16 mouse cellular contexts compared by ENCODE assay signal in the genomic region with DNA sequence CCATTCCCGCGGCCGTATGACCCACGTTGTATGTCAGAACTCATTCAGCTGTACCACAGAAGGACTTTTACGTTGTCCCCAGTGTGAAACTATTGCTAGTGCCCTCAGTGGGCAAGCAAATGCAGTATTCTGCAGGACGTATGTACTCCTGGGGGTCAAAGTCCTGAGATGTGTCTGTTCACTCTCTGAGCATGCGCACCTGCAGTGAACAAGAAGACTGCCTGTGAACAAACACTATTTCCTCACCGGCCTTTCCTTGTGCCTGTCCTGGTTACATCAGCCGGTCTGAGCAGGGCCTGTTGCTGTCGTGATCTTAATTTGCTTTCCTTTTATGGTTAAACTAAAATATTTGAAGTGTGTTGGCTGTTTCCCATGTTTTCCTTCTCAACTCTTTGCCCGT.
"Had no signal": no experiment of that assay in that cellular context is flagged by ENCODE, and none has a peak within 500 bp of the region (broad histone marks: within the 10 kb centered on the region; RNA-seq: fewer than 3 reads in every experiment).

No protein-coding gene starts in this region.

- H3K4me2 ChIP-seq: limb, embryonic 12.5 days; liver, embryonic 13.5 days; lung, embryonic 14.5 days; midbrain, embryonic 12.5 days; neural tube, embryonic 13.5 days had no signal

- H3K4me3 ChIP-seq: layer of hippocampus, adult 2 months; limb, embryonic 12.5 days; liver, embryonic 13.5 days; megakaryocyte, embryonic 14.5 days; midbrain, embryonic 12.5 days; neural tube, embryonic 13.5 days had no signal

- H3K9me3 ChIP-seq: limb, embryonic 12.5 days; liver, embryonic 13.5 days; megakaryocyte, embryonic 14.5 days; midbrain, embryonic 12.5 days; neural tube, embryonic 13.5 days had no signal

- DNase-seq: kidney, adult 18-20 months; kidney, postnatal 10 days; kidney, postnatal 4 days; liver, embryonic 13.5 days; lung, embryonic 14.5 days; lung, postnatal 10 days; right cerebral cortex, postnatal 14 days; thymus, adult 18-20 months; thymus, postnatal 14 days had no signal

- H3K9ac ChIP-seq: limb, embryonic 12.5 days; liver, embryonic 13.5 days; lung, embryonic 14.5 days; midbrain, embryonic 12.5 days; neural tube, embryonic 13.5 days had no signal

- ATAC-seq: midbrain, embryonic 16.5 days had no signal

- H3K27ac ChIP-seq: layer of hippocampus, adult 2 months; limb, embryonic 12.5 days; liver, embryonic 13.5 days; macrophage; midbrain, embryonic 12.5 days; neural tube, embryonic 13.5 days had no signal

- H3K27me3 ChIP-seq: limb, embryonic 12.5 days; liver, embryonic 13.5 days; megakaryocyte, embryonic 14.5 days; midbrain, embryonic 12.5 days; neural tube, embryonic 13.5 days had no signal

- H3K36me3 ChIP-seq: limb, embryonic 12.5 days; liver, embryonic 13.5 days; midbrain, embryonic 12.5 days; neural tube, embryonic 13.5 days had no signal
